10 mouse cellular contexts compared by ENCODE assay signal in the genomic region with DNA sequence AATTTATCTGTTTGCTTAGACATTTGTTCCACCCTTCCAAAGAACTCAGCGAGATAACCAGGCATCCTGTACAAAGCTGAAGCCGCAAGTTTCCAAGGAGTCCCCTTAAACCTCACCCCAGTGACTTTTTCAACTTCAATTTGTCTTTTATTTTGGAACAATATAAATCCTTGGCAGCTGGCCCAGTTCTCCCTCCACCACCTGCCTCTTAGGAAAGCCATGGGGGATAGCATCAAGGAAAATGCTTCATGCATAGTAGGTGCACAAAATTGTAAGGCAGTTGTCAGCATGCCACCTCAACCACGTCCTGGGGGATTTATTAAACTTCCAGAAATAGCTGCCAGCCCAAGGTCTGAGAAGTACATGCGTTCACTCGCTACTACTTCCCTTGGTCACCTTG.
DNase-seq lines count a peak whose midpoint lies in the region; ATAC-seq lines count a peak whose summit lies in the region.
"Had no signal": no experiment of that assay in that cellular context is flagged by ENCODE, and none has a peak within 500 bp of the region (broad histone marks: within the 10 kb centered on the region; RNA-seq: fewer than 3 reads in every experiment).

No protein-coding gene starts in this region.

- no peaks in the 10 kb centered on the region for H3K36me3 ChIP-seq in hindbrain, embryonic 10.5 days
- no peaks in the 10 kb centered on the region for H3K36me3 ChIP-seq in hindbrain, embryonic 14.5 days (replicated peaks; ENCODE audit: control insufficient read depth, insufficient read depth)
- H3K36me3 ChIP-seq in embryonic facial prominence, embryonic 11.5 days (replicated peaks; ENCODE audit: control insufficient read depth, insufficient read depth, low read depth, low read length), result no peaks in the 10 kb centered on the region
- H3K36me3 ChIP-seq in forebrain, embryonic 16.5 days (ENCODE audit: control insufficient read depth, insufficient read depth), result no peaks in the 10 kb centered on the region
- H3K36me3 ChIP-seq in midbrain, embryonic 12.5 days, result no peaks in the 10 kb centered on the region
- no peaks in the 10 kb centered on the region for H3K36me3 ChIP-seq in intestine, embryonic 16.5 days (ENCODE audit: control insufficient read depth, insufficient read depth, low read length)

- no peak overlapping the region for H3K4me3 ChIP-seq in hindbrain, embryonic 10.5 days
- no peak overlapping the region for H3K4me3 ChIP-seq in hindbrain, embryonic 14.5 days (replicated peaks; ENCODE audit: low read length)
- H3K4me3 ChIP-seq in embryonic facial prominence, embryonic 11.5 days (ENCODE audit: low read depth, low read length), result no peak overlapping the region
- no peak overlapping the region for H3K4me3 ChIP-seq in forebrain, embryonic 16.5 days (replicated peaks; ENCODE audit: low read length)
- no peak overlapping the region for H3K4me3 ChIP-seq in midbrain, embryonic 12.5 days
- no peak overlapping the region for H3K4me3 ChIP-seq in intestine, embryonic 16.5 days (ENCODE audit: low read length)

- peaks cover 38% of the 10 kb centered on the region for H3K4me1 ChIP-seq in hindbrain, embryonic 10.5 days (replicated peaks)
- H3K4me1 ChIP-seq in hindbrain, embryonic 14.5 days (replicated peaks; ENCODE audit: control insufficient read depth, insufficient read depth, low read length), result peaks cover 36% of the 10 kb centered on the region
- peaks cover 11% of the 10 kb centered on the region; the same call in 1 of the 2 replicates for H3K4me1 ChIP-seq in embryonic facial prominence, embryonic 11.5 days (ENCODE audit: control insufficient read depth, insufficient read depth, low read length)
- H3K4me1 ChIP-seq in forebrain, embryonic 16.5 days (replicated peaks; ENCODE audit: control insufficient read depth, insufficient read depth, low read length), result peaks cover 28% of the 10 kb centered on the region
- H3K4me1 ChIP-seq in midbrain, embryonic 12.5 days, result peaks cover 39% of the 10 kb centered on the region
- H3K4me1 ChIP-seq in intestine, embryonic 16.5 days (ENCODE audit: control insufficient read depth, insufficient read depth, low read length), result peaks cover 9% of the 10 kb centered on the region; the same call in 1 of the 2 replicates

- H3K27me3 ChIP-seq in hindbrain, embryonic 10.5 days (ENCODE audit: insufficient read depth, poor library complexity, severe bottlenecking), result no peaks in the 10 kb centered on the region
- no peaks in the 10 kb centered on the region for H3K27me3 ChIP-seq in hindbrain, embryonic 14.5 days (ENCODE audit: control insufficient read depth, insufficient read depth, low read length)
- no peaks in the 10 kb centered on the region for H3K27me3 ChIP-seq in embryonic facial prominence, embryonic 11.5 days (ENCODE audit: control insufficient read depth, insufficient read depth, low read length)
- no peaks in the 10 kb centered on the region for H3K27me3 ChIP-seq in forebrain, embryonic 16.5 days (replicated peaks; ENCODE audit: control insufficient read depth, insufficient read depth, low read length)
- no peaks in the 10 kb centered on the region for H3K27me3 ChIP-seq in midbrain, embryonic 12.5 days
- H3K27me3 ChIP-seq in intestine, embryonic 16.5 days (replicated peaks; ENCODE audit: control insufficient read depth, insufficient read depth, low read length), result no peaks in the 10 kb centered on the region

- H3K4me2 ChIP-seq in hindbrain, embryonic 14.5 days (replicated peaks), result no peak overlapping the region
- no peak overlapping the region for H3K4me2 ChIP-seq in embryonic facial prominence, embryonic 11.5 days (ENCODE audit: low read depth, low read length)
- peak overlapping the region; percentile 21; the same call in 1 of the 2 replicates for H3K4me2 ChIP-seq in forebrain, embryonic 16.5 days (ENCODE audit: low read length)
- peak overlapping the region; percentile 22 for H3K4me2 ChIP-seq in midbrain, embryonic 12.5 days (replicated peaks)
- no peak overlapping the region for H3K4me2 ChIP-seq in intestine, embryonic 16.5 days (ENCODE audit: low read depth, low read length)

- intact Hi-C loops in gastrocnemius, postnatal 36 days (cut with DNase I), result no loop called here

- no peak for DNase-seq in hindbrain, embryonic 10.5 days (ENCODE audit: low spot score)
- no peak for DNase-seq in hindbrain, embryonic 14.5 days (ENCODE audit: low spot score)
- no peak for DNase-seq in embryonic facial prominence, embryonic 11.5 days (ENCODE audit: low spot score)
- DNase-seq in ovary, postnatal 10 days (ENCODE audit: low spot score), result no peak
- DNase-seq in gastrocnemius, postnatal 36 days, result no peak
- DNase-seq: heart, postnatal 4 days; liver, postnatal 0 days had no signal

- no peak for ATAC-seq in hindbrain, embryonic 14.5 days (ENCODE audit: low FRiP score)
- ATAC-seq in embryonic facial prominence, embryonic 11.5 days (replicated peaks; ENCODE audit: insufficient number of reproducible peaks, low FRiP score, low TSS enrichment, low read depth), result no peak
- ATAC-seq in forebrain, embryonic 16.5 days, result no peak
- ATAC-seq in midbrain, embryonic 12.5 days (ENCODE audit: low FRiP score, low read depth), result 0 out of 2 replicates have a peak, but pooled peaks have one; percentile 3
- ATAC-seq in intestine, embryonic 16.5 days, result no peak
- ATAC-seq: liver, postnatal 0 days had no signal

- 41% methylated on average over 5 of the region's 5 CpGs for WGBS in hindbrain, embryonic 10.5 days
- 23% methylated on average over 5 of the region's 5 CpGs for WGBS in hindbrain, embryonic 14.5 days
- WGBS in embryonic facial prominence, embryonic 11.5 days, result 31% methylated on average over 5 of the region's 5 CpGs
- 24% methylated on average over 5 of the region's 5 CpGs for WGBS in forebrain, embryonic 16.5 days
- 40% methylated on average over 5 of the region's 5 CpGs for WGBS in midbrain, embryonic 12.5 days
- WGBS in intestine, embryonic 16.5 days, result 41% methylated on average over 5 of the region's 5 CpGs

- H3K9ac ChIP-seq in hindbrain, embryonic 14.5 days, result no peak overlapping the region
- H3K9ac ChIP-seq in embryonic facial prominence, embryonic 11.5 days (replicated peaks; ENCODE audit: low read length), result no peak overlapping the region
- no peak overlapping the region for H3K9ac ChIP-seq in forebrain, embryonic 16.5 days (replicated peaks; ENCODE audit: low read depth, low read length)
- no peak overlapping the region for H3K9ac ChIP-seq in midbrain, embryonic 12.5 days (replicated peaks)
- no peak overlapping the region for H3K9ac ChIP-seq in intestine, embryonic 16.5 days (ENCODE audit: low read depth, low read length)
- H3K9ac ChIP-seq: liver, postnatal 0 days had no signal

- no peaks in the 10 kb centered on the region for H3K9me3 ChIP-seq in hindbrain, embryonic 10.5 days
- H3K9me3 ChIP-seq in hindbrain, embryonic 14.5 days (ENCODE audit: control insufficient read depth, low read length), result 0 out of 2 replicates have a peak, but pooled peaks cover 4% of the 10 kb centered on the region
- H3K9me3 ChIP-seq in embryonic facial prominence, embryonic 11.5 days (replicated peaks; ENCODE audit: control insufficient read depth, low read length), result no peaks in the 10 kb centered on the region
- no peaks in the 10 kb centered on the region for H3K9me3 ChIP-seq in forebrain, embryonic 16.5 days (ENCODE audit: control insufficient read depth, low read length)
- no peaks in the 10 kb centered on the region for H3K9me3 ChIP-seq in midbrain, embryonic 12.5 days
- H3K9me3 ChIP-seq in intestine, embryonic 16.5 days (ENCODE audit: control insufficient read depth, low read length), result no peaks in the 10 kb centered on the region

- peak overlapping the region; percentile 70 for H3K27ac ChIP-seq in hindbrain, embryonic 10.5 days
- H3K27ac ChIP-seq in hindbrain, embryonic 14.5 days, result no peak overlapping the region
- peak overlapping the region; percentile 62; the same call in 1 of the 2 replicates for H3K27ac ChIP-seq in embryonic facial prominence, embryonic 11.5 days (replicated peaks; ENCODE audit: low read depth, low read length)
- H3K27ac ChIP-seq in forebrain, embryonic 16.5 days (ENCODE audit: low read length), result peak overlapping the region; percentile 48
- H3K27ac ChIP-seq in midbrain, embryonic 12.5 days (replicated peaks), result peak overlapping the region; percentile 49; the same call in 1 of the 2 replicates
- no peak overlapping the region for H3K27ac ChIP-seq in intestine, embryonic 16.5 days (ENCODE audit: low read length)

Comparison
In these comparisons a context has a peak if more than half of its experiments do, and no peak if none do; other contexts are left out.
1. H3K27ac ChIP-seq: peak in hindbrain, embryonic 10.5 days (single experiment), embryonic facial prominence, embryonic 11.5 days (single experiment), forebrain, embryonic 16.5 days (single experiment) and midbrain, embryonic 12.5 days (single experiment); none in hindbrain, embryonic 14.5 days (single experiment) and intestine, embryonic 16.5 days (single experiment).
2. H3K4me2 ChIP-seq: peak in forebrain, embryonic 16.5 days (single experiment) and midbrain, embryonic 12.5 days (single experiment); none in hindbrain, embryonic 14.5 days (single experiment), embryonic facial prominence, embryonic 11.5 days (single experiment) and intestine, embryonic 16.5 days (single experiment).